Mouse (Mus musculus): ENCODE data around the gene Zwilch. TPM values are rescaled to one million over a fixed set of nuclear protein-coding genes. Genes with fewer than 3 reads are reported as not detected.
A peak's percentile ranks its signal among the peaks of the same experiment; 100 is the strongest.

Gene Zwilch
- polyA plus RNA-seq (2015; fragmentation: Nextera tagmentation; extraction: Ambion mirVana) = 4.5 and 5.1 TPM in 2 replicates

DNA sequence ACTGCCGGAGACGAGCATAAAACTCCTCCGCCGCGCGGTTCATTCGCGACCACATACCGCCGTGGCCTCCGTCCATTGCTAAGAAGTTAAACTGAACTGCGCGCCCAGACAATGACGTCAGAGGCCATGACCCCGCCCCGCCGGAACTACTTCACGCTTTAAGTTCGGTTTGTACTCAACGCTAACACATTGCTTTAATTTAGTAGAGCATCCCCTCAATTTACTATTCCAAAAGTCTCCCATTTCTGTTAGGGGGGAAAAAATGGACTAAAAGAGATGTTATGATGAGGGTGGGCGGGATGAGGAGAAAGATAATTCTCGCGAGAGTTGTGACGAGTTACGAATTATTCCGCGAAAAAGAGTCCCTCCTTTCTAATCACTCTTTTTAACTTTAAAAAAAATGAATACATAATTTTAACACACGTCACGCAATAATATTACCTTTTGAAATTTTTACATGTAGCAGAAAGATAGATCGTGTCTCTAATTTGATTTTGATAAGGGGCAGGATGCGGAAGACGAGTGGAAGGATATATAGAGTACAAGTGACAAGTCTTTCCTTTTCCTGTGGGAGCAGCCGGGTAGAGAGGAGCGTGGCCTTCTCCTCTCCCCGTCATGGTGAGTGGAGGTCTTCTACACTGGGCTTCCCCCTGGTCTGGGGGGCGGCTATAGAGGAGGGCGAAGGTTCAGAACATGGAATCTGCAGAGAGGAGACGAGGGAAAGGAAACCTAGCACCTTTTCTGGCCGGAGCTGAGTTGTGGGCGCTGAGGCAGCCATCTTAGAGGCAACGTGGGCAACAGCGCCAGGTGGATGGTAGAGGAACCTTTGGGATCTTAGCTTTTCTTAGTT is at the start of gene Zwilch, which contains the start of gene Rpl4:
Zwilch (minus strand) TSS at position 289 of the 850 bp plus-strand sequence.
Rpl4 (plus strand) TSS at position 560 of the 850 bp plus-strand sequence.
- peak; percentile 86 for ATAC-seq
- peak within 1 kb of the TSS; percentile 77 for H3K27ac ChIP-seq (ENCODE audit: low read length)
- H3K9ac ChIP-seq (ENCODE audit: low read depth, low read length) = peak within 1 kb of the TSS; percentile 79
- H3K4me1 ChIP-seq (ENCODE audit: control insufficient read depth, insufficient read depth, low read length) = peaks cover 16% of the 10 kb centered on the region
- H3K4me2 ChIP-seq (ENCODE audit: low read length) = peak within 1 kb of the TSS; percentile 96
- under 1% methylated on average over 42 of the region's 42 CpGs for WGBS
- H3K9me3 ChIP-seq (replicated peaks; ENCODE audit: control insufficient read depth, low read length, poor library complexity, severe bottlenecking) = no peaks in the 10 kb centered on the region
- H3K27me3 ChIP-seq (ENCODE audit: control insufficient read depth, insufficient read depth, low read depth, low read length) = no peaks in the 10 kb centered on the region
- peaks cover 21% of the 10 kb centered on the region for H3K36me3 ChIP-seq (ENCODE audit: control insufficient read depth, insufficient read depth, low read length)
- H3K4me3 ChIP-seq (ENCODE audit: low read depth, low read length) = peak within 1 kb of the TSS; percentile 77

DNA sequence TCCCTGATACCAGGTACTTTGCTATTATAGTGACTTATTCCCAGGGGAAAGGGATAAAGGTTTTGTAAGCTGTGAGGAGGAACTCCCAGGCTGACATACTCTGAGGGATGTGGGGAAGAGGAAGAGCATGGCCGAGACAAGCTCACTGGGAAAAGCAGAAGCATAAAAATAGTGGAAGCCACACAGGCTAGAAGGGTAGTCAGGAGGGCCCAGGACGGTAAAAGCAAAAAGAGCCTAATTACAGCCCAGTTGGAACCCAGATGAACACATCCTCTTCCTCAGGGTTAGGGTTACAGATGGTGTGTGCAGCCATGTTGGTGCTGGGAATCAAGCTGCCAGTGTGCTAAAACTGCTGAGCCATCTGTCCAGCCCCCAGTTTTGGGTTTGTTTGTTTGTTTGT is 49.2 kb upstream of the Zwilch start:
- Histone ChIP-seq H3K36me3 (ENCODE audit: control insufficient read depth, insufficient read depth, low read length) (no peaks in the 10 kb centered on the region), H3K27me3 (ENCODE audit: control insufficient read depth, insufficient read depth, low read depth, low read length) (no peaks in the 10 kb centered on the region), H3K9me3 (replicated peaks; ENCODE audit: control insufficient read depth, low read length, poor library complexity, severe bottlenecking) (no peaks in the 10 kb centered on the region), H3K9ac (ENCODE audit: low read depth, low read length) (no peak overlapping the region), H3K4me1 (ENCODE audit: control insufficient read depth, insufficient read depth, low read length) (no peaks in the 10 kb centered on the region), H3K4me3 (ENCODE audit: low read depth, low read length) (no peak overlapping the region), H3K27ac (ENCODE audit: low read length) (no peak overlapping the region), H3K4me2 (ENCODE audit: low read length) (no peak overlapping the region)
- 73% methylated on average over 2 of the region's 2 CpGs for WGBS
- no peak for ATAC-seq

DNA sequence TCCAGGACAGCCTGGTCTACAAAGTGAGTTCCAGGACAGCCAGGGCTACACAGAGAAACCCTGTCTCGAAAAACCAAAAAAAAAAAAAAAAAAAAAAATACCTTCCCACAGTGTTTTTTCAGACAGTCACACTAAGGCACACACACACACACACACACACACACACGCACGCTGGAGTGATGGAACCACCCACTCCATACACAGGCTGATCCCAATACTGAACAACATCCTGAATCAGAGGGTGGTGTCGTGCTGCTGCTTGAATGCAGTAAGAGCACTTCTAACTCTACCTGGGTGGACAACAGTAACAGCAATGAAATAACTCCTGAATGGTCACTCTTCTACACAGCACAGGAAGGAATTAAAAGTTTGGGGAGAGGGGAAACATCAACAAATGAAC is 48.6 kb upstream of the Zwilch start:
- H3K27me3 ChIP-seq (ENCODE audit: control insufficient read depth, insufficient read depth, low read depth, low read length) = no peaks in the 10 kb centered on the region
- no peaks in the 10 kb centered on the region for H3K36me3 ChIP-seq (ENCODE audit: control insufficient read depth, insufficient read depth, low read length)
- no peaks in the 10 kb centered on the region for H3K4me1 ChIP-seq (ENCODE audit: control insufficient read depth, insufficient read depth, low read length)
- H3K4me3 ChIP-seq (ENCODE audit: low read depth, low read length) = no peak overlapping the region
- no peak overlapping the region for H3K27ac ChIP-seq (ENCODE audit: low read length)
- H3K9ac ChIP-seq (ENCODE audit: low read depth, low read length) = no peak overlapping the region
- no peak overlapping the region for H3K4me2 ChIP-seq (ENCODE audit: low read length)
- H3K9me3 ChIP-seq (replicated peaks; ENCODE audit: control insufficient read depth, low read length, poor library complexity, severe bottlenecking) = no peaks in the 10 kb centered on the region
- WGBS = 76% methylated on average over 4 of the region's 4 CpGs
- ATAC-seq = no peak

DNA sequence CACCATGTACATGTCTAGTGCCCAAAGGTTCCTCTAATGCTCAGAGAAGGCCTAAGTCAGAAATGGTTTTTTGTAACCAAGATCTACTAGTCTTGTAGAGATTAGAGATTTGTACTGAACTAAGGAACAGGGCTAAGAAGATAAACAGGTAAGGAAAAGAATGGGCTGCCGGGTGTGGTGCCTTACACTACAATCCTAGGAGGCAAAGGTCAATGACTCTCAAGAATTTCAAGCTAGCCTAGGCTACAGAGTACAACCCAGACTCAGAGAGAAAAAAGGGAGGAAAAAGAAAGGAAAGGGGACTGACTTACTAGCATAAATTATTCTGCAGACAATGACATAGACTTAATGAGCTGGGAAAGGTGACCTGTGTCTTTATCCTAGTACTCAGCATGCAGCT is 47.7 kb upstream of the Zwilch start:
- H3K27me3 ChIP-seq (ENCODE audit: control insufficient read depth, insufficient read depth, low read depth, low read length) = no peaks in the 10 kb centered on the region
- no peak overlapping the region for H3K4me3 ChIP-seq (ENCODE audit: low read depth, low read length)
- no peak for ATAC-seq
- no peak overlapping the region for H3K4me2 ChIP-seq (ENCODE audit: low read length)
- no peaks in the 10 kb centered on the region for H3K9me3 ChIP-seq (replicated peaks; ENCODE audit: control insufficient read depth, low read length, poor library complexity, severe bottlenecking)
- no peak overlapping the region for H3K27ac ChIP-seq (ENCODE audit: low read length)
- 67% methylated on average over 1 of the region's 1 CpGs for WGBS
- H3K36me3 ChIP-seq (ENCODE audit: control insufficient read depth, insufficient read depth, low read length) = no peaks in the 10 kb centered on the region
- H3K9ac ChIP-seq (ENCODE audit: low read depth, low read length) = no peak overlapping the region
- H3K4me1 ChIP-seq (ENCODE audit: control insufficient read depth, insufficient read depth, low read length) = no peaks in the 10 kb centered on the region

DNA sequence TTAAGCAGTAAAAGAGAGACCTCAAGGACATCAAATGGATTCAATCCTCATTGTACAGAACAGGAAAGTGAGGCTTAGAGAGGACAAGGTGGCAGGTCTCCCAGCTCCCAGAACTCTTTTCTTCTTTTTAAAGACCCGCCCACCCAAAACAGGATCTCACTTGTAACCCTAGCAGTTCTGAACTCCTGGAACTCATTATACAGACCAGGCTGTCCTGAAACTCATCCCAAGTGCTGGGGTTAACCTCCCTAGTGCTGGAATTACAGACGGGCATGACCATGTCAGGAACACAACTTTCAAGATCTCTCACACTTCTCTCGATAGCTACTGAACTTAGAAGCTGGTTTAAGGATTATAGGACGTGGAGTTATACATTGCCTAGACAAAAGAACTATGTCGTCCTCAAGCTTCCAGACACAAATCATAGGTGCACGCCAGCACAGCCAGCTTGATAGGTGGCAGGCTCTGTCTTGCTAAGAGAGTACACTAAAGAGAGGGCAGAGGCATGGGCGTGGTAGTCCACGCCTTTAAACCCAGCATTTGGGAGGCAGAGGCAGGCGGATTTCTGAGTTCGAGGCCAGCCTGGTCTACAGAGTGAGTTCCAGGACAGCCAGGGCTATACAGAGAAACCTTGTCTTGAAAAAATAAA is 47.0 kb upstream of the Zwilch start:
- Histone ChIP-seq H3K27ac (ENCODE audit: low read length) (no peak overlapping the region), H3K36me3 (ENCODE audit: control insufficient read depth, insufficient read depth, low read length) (no peaks in the 10 kb centered on the region), H3K4me3 (ENCODE audit: low read depth, low read length) (no peak overlapping the region), H3K9ac (ENCODE audit: low read depth, low read length) (no peak overlapping the region), H3K9me3 (replicated peaks; ENCODE audit: control insufficient read depth, low read length, poor library complexity, severe bottlenecking) (no peaks in the 10 kb centered on the region), H3K4me2 (ENCODE audit: low read length) (no peak overlapping the region), H3K27me3 (ENCODE audit: control insufficient read depth, insufficient read depth, low read depth, low read length) (no peaks in the 10 kb centered on the region), H3K4me1 (ENCODE audit: control insufficient read depth, insufficient read depth, low read length) (no peaks in the 10 kb centered on the region)
- WGBS = 83% methylated on average over 10 of the region's 10 CpGs
- ATAC-seq = no peak

DNA sequence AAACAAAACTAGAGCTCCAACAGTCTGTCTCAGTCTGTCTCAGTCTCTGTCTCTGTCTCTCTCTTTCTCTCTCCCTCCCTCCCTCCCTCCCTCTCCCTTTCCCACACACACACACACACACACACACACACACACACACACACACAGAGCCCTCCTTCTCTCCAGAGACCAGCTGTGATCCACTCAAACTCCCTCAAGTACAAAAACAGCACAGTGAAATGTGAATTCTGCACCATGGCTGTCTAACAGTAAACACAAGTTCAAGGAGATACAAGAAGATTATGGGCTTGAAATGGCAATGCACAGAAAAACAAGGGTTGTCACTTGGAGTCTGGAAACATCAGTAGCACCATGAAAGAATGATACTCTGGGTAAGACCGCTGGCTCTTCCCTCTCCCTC is 46.4 kb upstream of the Zwilch start:
- H3K27me3 ChIP-seq (ENCODE audit: control insufficient read depth, insufficient read depth, low read depth, low read length) = no peaks in the 10 kb centered on the region
- no peak overlapping the region for H3K4me2 ChIP-seq (ENCODE audit: low read length)
- H3K36me3 ChIP-seq (ENCODE audit: control insufficient read depth, insufficient read depth, low read length) = no peaks in the 10 kb centered on the region
- no peak overlapping the region for H3K4me3 ChIP-seq (ENCODE audit: low read depth, low read length)
- no peak overlapping the region for H3K27ac ChIP-seq (ENCODE audit: low read length)
- WGBS = 50% methylated on average over 1 of the region's 1 CpGs
- H3K4me1 ChIP-seq (ENCODE audit: control insufficient read depth, insufficient read depth, low read length) = no peaks in the 10 kb centered on the region
- H3K9me3 ChIP-seq (replicated peaks; ENCODE audit: control insufficient read depth, low read length, poor library complexity, severe bottlenecking) = no peaks in the 10 kb centered on the region
- H3K9ac ChIP-seq (ENCODE audit: low read depth, low read length) = no peak overlapping the region
- no peak for ATAC-seq

DNA sequence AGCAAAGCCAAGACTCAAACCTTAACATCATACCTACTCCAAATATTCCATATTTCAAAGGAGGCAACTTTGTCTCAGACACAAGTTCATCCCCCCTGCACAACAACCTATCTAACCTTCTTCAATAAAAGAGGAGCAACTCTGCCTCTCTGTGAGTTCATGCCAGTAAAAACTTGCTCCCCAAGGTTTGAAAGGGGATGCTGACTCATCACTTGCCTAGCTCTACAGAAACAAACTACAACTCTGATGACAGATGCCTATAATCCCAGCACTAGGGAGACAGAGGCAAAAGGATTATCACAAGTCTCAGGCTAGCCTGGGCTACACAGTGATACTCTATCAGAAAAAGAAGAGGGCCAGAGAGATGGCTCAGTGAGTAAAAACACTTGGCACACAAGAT is 45.0 kb upstream of the Zwilch start:
- Histone ChIP-seq H3K9ac (ENCODE audit: low read depth, low read length) (no peak overlapping the region), H3K4me2 (ENCODE audit: low read length) (no peak overlapping the region), H3K27ac (ENCODE audit: low read length) (no peak overlapping the region), H3K4me3 (ENCODE audit: low read depth, low read length) (no peak overlapping the region), H3K36me3 (ENCODE audit: control insufficient read depth, insufficient read depth, low read length) (no peaks in the 10 kb centered on the region), H3K27me3 (ENCODE audit: control insufficient read depth, insufficient read depth, low read depth, low read length) (no peaks in the 10 kb centered on the region), H3K4me1 (ENCODE audit: control insufficient read depth, insufficient read depth, low read length) (no peaks in the 10 kb centered on the region), H3K9me3 (replicated peaks; ENCODE audit: control insufficient read depth, low read length, poor library complexity, severe bottlenecking) (no peaks in the 10 kb centered on the region)
- ATAC-seq = no peak

DNA sequence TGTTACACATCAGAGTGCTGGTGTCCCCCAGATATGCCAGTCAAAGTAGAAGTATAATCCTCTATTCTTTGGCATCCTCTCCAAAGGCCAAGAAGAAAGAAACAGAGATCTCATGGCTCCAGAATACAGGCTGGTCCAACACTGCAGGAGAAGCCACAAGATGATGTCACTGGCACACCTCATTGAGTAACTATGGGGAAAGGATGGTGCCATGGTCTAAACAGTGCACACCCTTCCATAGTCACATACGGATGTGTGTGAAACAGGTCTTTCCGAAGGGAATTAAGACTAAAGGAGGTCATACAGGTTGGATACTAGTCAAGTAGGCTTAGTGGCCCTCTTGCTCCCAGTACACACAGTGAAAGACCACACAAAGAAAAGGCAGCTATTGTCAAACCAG is 43.7 kb upstream of the Zwilch start:
- Histone ChIP-seq H3K9ac (ENCODE audit: low read depth, low read length) (no peak overlapping the region), H3K4me3 (ENCODE audit: low read depth, low read length) (no peak overlapping the region), H3K9me3 (replicated peaks; ENCODE audit: control insufficient read depth, low read length, poor library complexity, severe bottlenecking) (no peaks in the 10 kb centered on the region), H3K27me3 (ENCODE audit: control insufficient read depth, insufficient read depth, low read depth, low read length) (no peaks in the 10 kb centered on the region), H3K27ac (ENCODE audit: low read length) (no peak overlapping the region), H3K36me3 (ENCODE audit: control insufficient read depth, insufficient read depth, low read length) (no peaks in the 10 kb centered on the region), H3K4me2 (ENCODE audit: low read length) (no peak overlapping the region), H3K4me1 (ENCODE audit: control insufficient read depth, insufficient read depth, low read length) (no peaks in the 10 kb centered on the region)
- 94% methylated on average over 2 of the region's 2 CpGs for WGBS
- ATAC-seq = no peak

DNA sequence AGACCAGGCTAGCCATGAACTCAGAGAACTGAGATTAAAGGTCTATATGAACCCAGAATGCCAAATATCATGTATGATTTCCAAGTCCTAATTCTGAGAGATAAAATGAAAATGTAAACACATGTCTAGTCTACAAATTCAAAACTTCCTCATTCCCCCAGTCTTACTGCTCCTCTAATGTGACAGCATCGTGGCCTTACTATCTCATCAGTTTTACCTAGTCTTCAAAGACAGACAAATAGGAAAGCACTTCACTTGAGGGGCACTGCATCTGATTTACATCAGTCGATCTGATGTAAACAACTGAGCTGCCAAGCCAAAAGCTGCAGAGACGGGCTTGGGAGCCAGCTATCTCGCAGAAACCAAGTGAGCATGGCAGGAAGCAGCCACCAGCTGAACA is 43.2 kb upstream of the Zwilch start:
- no peaks in the 10 kb centered on the region for H3K4me1 ChIP-seq (ENCODE audit: control insufficient read depth, insufficient read depth, low read length)
- H3K9ac ChIP-seq (ENCODE audit: low read depth, low read length) = no peak overlapping the region
- no peak for ATAC-seq
- H3K36me3 ChIP-seq (ENCODE audit: control insufficient read depth, insufficient read depth, low read length) = no peaks in the 10 kb centered on the region
- no peaks in the 10 kb centered on the region for H3K27me3 ChIP-seq (ENCODE audit: control insufficient read depth, insufficient read depth, low read depth, low read length)
- H3K9me3 ChIP-seq (replicated peaks; ENCODE audit: control insufficient read depth, low read length, poor library complexity, severe bottlenecking) = no peaks in the 10 kb centered on the region
- WGBS = 88% methylated on average over 4 of the region's 4 CpGs
- no peak overlapping the region for H3K4me3 ChIP-seq (ENCODE audit: low read depth, low read length)
- H3K4me2 ChIP-seq (ENCODE audit: low read length) = no peak overlapping the region
- no peak overlapping the region for H3K27ac ChIP-seq (ENCODE audit: low read length)

Measured in midbrain, embryonic 16.5 days (tissue).